Mouse (Mus musculus): Measurements from ENCODE around the gene Sirt3.

- TF ChIP-seq CTCF (IDR thresholded peaks at IDR 0.05; ENCODE audit: low read depth), result no peak
- TF ChIP-seq EP300 (IDR thresholded peaks at IDR 0.05; ENCODE audit: low read depth), result no peak
Observed at GRCm38 (mm10) chr7:140880419-140880818, 1.7 kb downstream of the Sirt3 start.
